Mouse (Mus musculus) v-Abl transformed pro-B cells (cell line): ENCODE results near the gene Cbx5.

Experiments used
- in situ Hi-C, 2 experiments: fragments of 400-800 bp; cut with MboI; formaldehyde crosslinking; loops; one replicate each; pipeline ENCODE4 v1.15.1; 2025; ENCODE audit not compliant: unreplicated experiment in 2 of 2

The Cbx5 gene

DNA sequence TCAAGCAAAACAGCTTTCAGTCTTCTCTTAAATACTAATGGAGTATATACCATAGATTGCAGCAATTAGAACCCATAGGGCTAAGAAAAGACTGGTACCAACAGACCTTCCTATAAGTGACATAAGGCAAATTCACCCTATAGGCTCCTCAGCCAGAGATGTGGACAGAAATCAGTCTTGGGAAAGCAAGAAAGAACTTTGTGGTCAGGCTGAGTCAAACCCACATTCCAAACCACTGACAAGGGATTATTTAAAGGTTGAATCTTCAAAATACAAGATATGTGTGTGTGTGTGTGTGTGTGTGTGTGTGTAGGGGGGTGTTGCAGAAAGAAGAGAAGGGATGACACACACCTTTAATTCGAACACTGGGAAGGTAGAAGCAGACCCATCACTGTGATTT lies 18.2 kb downstream of the Cbx5 start:
- in situ Hi-C loops = no loop called here

DNA sequence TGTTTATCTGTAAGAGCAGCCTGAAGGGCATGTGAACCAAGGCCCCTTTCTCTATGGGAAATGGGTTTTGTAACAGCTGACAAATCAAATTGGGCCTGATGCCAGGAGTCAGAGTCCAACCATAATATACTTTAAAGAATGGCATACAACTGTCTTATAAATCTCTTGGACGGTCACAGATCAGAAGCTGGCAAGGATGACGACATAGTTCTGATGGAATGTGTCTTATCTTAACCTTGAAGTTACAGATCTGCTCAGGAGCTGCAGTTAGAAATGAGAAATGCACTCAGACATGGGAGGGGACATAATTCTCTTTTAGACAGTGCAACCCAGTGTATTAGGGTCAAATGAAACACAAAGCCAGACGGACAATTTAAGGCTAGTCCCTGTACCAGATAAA lies 18.8 kb downstream of the Cbx5 start:
- in situ Hi-C loops = no loop called here

DNA sequence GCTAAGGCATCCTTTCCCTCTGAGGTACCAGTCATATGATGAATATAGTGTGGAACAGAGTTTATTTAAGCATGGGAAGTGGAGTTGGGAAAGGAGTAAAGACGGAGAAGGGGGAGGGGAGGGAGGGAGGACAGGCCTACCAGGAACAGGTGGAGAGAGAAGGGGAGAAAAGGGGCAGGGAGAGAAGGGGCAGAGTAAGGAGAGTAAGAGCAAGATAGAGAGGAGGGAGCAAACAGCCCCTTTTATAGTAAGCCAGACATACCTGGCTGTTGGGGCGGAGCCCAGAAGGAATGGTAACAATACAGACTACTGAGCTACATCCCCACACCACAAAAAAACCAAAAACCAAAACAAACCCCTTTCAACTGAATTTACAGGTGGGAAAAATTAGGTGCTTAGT lies 23.6 kb downstream of the Cbx5 start:
- in situ Hi-C loops = no loop called here

DNA sequence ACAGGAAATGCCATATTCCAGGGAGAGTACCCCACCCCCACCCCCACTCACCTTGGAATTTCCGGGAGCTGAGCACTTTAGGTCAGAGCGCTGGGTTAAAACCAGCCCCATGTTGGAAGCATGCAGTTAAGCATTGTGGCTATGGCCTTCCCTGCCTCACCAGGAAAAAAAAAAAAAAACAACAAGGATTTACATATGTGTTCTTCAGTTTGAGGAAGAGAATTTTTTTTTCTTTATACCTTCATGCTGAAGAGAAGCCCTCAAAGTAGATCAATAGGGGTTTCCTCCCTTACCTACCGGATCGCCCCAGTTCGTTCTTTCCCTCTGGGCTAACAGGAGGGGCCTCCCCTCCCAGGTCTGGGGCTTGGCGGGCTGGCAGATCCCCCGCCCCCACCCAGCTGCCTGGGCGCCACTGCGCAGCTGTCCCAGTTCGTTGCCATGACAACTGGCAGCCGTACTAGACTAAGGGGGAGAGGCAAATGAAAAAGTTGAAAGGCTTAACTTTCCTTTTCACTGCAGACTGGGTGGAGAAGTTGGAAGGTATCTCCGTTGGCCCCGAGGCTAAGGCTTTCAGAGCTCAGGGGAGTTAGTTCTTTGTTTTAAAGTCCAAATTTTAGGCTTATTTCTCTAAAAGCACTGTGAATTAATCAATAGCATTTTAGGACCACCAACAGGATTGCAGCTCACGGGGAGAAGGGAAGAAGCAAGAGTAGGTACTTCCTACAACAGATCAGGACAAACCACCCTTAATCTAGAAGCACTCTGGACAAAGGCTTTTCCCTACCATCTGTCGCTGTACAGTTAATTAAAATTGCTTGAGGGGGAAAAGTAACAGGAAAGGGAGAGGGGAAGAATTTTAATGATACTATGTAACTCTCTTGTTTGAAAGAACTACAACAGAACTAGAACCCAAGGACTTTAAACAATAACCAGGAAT lies 24.4 kb downstream of the Cbx5 start:
- in situ Hi-C loops = no loop called here

DNA sequence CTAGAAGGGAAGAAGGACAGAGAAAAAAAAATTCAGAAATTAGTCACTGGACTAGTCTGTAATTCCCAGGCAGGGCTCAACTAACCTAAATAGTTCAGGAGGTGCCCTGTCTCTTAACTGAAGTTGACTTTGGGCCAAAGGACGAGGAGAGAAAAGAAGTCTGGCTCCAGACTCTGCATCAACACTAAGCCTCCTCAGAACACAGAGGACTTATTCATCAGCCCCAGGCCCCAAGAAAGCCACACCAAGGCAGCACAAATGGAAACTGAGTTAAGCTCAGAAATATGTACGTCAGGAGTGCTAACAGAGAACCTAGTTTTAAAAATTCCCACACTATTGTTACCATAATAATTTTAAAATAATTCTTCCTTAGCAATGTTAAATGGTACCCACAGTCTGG lies 25.5 kb downstream of the Cbx5 start:
- in situ Hi-C loops = no loop called here

DNA sequence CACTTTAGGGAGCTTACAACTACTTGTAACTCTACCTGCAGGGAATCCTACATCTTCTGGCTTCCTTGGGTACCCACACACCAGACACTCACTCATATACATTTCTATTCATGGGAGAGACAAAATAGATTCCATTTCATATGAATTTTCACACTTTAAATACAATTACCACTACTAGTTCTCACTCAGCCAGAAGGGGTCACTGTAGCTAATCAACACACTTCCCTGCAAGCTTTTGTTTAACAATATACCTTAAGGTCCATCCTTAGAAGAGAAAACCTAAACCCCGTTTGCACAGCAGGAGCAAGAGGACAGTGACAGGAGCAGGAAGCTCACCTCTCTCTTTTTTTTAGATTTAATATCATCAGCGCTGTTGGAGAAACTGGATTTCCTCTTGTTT lies 34.5 kb downstream of the Cbx5 start:
- in situ Hi-C loops = no loop called here

DNA sequence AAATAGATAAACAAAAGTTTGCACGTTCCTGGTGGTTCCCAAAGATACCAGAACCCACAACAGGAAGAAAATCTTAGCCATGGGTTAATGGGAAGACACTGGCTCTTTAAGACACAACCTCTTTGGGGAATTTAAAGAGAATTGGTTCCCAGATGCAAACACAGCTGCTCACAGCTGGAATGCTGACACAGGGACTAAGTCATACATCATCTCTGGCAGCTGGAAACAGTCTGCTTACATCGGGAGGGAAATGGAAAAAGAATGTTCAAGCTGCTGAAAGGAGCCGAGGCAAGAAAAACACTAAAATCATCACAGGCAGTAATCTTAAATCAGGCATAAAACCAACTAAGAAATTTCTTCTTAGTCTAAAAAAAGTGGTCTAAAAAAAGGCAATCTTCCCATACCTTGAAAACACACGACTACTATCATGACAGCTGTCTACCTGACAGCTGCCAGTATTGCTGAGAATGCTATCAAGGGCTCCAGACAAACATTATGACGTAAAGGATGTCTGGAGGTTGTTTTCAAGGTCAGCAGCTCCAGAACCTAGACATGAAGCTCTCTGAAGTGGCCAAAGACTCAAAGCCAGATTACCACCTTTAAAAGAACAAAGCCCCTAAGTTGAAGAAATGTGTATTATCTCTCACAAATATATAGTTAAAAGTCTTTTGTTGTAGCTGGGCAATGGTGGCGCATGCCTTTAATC lies 37.4 kb downstream of the Cbx5 start:
- in situ Hi-C loops = loop anchor here in 1 of 2 experiments (5.0 kb wide), 1 partner anchor 75 kb away; no protein-coding TSS in a partner anchor

DNA sequence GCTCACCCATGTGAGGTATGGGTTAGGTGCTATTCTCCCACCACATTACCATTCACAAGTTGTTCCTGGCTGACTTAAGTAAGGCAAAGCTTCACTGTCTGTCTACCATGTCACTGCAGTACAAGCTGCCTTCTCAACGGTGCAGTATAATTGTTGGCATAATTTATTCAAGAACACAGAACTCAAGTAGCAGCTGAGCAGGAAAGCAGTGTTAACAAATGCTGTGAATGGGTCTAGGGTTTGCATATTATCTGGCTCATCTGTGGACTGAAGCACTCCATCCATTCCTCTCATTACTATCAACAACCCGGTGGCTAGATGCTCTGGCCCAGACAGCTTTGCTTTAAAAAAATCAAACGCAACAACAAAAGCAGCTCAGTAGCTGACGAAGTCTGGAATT lies 41.8 kb downstream of the Cbx5 start:
- in situ Hi-C loops = no loop called here

DNA sequence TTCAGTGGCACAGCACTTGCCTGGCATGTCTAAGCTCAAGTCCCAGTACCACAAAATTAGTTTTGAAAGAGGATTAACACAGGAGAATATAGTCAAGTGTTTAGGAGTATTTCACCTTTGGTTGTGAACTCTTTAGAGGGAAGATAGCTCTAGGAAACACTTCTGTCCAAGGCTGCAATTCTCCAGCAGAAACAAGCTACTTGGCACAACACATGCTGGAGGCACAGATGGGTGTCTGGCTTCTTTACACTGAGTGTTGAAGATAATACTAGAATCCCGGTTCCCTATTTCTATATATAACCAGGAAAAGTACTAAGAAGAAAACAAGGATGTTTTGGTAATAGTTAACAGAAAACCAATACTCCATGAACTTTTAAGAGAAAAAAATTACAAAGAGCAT lies 42.8 kb downstream of the Cbx5 start:
- in situ Hi-C loops = no loop called here

DNA sequence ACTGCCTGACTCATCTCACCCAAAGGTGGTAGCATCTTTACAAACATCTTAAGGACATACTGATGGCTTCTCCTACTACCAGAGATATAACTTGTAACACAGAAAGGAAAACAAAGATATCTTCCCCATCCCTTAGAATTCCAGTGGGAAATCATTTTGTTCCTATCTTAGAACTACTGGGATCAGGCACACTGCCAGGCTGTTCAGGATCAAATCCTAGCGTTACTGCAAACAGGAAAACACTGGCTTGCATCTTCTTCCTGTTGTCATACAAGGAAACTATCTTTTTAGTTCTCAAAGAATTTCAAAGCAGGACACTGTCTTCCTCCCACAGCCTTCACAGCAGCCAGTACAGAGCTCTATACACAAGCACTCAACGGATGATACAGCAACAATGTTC lies 46.0 kb downstream of the Cbx5 start:
- in situ Hi-C loops = no loop called here

DNA sequence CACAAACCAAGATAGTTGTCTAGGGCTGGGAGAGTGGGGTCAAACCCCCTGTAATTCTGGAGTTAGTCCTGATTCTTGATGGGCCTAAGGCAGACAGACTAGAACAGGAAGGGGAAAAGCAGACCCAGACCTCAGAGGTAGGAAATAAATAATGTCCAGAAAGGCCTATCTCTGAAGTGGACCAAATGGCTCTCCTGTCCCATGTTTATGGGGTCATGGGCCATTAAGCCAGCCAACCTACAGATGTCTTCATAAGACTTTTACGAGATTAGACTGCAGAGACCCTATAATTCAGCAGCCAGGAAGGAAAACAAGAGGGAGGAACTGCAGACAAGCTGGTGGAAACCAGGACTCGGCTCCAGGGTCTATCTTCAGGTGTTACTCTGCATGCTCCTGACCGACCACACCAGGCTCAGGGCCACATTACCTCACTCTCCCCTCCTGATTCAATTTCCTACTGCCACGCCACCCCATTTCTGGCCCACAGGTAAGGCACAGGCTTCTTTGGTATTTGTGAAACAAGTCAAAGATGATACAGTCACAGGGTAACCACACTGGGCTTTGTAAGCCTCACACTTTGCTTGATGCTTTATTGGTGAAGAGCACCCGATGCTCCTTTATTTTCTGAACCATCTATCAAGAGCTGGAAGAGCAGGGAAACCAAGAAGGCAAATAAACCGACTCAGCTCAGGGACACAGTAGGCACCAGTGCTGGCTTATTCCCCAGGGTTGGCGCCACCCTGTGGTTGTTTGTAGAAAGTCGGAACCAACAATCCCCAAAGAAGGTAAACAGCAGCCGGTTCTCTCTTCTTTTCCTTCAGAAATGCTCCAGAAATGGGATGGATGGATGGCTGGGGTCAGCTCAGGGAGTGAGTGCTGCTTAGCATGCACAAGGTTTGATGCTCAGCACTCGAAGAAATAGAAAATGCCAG lies 48.8 kb downstream of the Cbx5 start:
- in situ Hi-C loops = no loop called here

DNA sequence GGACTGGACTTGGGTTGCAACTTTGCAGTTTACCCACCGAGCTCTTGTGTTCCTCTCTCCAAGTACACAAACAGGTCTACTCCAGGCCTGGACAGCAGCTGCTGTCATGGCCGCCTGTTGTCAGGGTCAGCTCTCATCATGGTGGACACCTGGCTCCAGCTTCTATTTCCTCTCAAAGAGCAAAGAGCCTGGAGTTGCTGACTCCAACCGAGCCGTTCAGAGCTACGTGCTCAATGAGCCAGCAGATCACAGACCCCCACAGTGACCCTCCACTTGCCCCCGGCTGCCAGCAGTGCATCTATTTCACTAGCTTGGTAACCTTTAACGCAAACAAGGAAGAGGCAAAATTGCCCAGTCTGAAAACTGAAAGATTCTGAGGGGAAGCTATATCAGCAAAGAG lies 49.5 kb downstream of the Cbx5 start:
- in situ Hi-C loops = no loop called here

DNA sequence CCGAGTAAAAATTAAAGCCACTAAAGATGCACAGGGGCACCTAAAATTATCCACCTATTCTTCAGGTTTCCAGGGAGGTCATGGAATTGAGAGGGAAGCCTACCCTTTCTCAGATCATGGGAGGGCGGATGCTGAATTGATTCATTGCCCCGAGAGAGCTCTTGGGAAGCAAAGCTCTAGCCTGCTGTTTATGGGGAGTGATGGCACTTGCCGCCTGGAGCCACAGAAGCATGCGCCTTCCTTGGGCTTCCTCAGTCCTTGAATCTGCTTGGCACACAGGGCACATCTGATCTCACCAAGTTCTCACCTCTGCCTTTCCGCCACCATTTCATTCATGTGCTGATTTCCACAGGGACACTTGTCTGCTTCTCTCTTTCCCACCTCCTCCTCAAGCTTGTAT lies 51.8 kb downstream of the Cbx5 start:
- in situ Hi-C loops = loop anchor here (5.0 to 10.0 kb wide), 3 partner anchors 119 to 157 kb away; partner anchors contain the start of gene Zfp385a (in 1 of the 2)

DNA sequence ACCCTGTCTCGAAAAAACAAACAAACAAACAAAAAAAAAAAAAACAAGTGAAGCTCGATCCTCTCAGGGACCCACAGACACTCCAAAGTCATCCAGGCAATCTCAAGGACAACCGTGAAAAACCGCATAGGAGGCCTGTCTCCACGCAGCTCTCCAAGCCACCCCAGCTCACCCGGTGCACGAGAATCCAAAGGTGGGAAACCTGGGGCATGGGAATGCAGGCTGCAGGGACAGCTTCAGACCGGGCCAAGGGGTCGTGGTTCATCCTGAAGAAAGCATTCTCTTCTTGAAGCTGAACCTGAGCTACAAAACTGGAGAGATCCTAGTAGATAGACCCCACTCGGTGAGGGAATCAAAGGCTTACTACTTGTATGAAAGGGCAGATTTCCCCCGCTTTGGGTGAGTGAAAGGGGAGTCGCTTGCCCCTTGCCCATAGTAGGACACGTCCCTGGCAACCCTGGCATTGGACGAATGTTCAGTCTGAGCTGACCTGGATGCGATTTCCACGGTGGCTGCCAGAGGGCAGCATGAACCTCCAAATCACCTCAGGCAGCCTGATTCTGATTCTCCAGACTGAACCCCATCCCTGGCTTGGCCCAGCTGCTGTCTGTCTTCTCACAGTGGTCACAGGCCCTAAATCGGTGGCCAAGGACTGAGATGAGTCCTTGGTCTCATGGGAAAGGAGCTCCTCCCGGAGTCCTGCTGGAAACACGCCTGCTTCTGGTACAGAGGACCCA lies 54.0 kb downstream of the Cbx5 start:
- in situ Hi-C loops = loop anchor here (5.0 to 10.0 kb wide), 3 partner anchors 122 to 159 kb away; partner anchors contain the start of gene Zfp385a (in 1 of the 2)

DNA sequence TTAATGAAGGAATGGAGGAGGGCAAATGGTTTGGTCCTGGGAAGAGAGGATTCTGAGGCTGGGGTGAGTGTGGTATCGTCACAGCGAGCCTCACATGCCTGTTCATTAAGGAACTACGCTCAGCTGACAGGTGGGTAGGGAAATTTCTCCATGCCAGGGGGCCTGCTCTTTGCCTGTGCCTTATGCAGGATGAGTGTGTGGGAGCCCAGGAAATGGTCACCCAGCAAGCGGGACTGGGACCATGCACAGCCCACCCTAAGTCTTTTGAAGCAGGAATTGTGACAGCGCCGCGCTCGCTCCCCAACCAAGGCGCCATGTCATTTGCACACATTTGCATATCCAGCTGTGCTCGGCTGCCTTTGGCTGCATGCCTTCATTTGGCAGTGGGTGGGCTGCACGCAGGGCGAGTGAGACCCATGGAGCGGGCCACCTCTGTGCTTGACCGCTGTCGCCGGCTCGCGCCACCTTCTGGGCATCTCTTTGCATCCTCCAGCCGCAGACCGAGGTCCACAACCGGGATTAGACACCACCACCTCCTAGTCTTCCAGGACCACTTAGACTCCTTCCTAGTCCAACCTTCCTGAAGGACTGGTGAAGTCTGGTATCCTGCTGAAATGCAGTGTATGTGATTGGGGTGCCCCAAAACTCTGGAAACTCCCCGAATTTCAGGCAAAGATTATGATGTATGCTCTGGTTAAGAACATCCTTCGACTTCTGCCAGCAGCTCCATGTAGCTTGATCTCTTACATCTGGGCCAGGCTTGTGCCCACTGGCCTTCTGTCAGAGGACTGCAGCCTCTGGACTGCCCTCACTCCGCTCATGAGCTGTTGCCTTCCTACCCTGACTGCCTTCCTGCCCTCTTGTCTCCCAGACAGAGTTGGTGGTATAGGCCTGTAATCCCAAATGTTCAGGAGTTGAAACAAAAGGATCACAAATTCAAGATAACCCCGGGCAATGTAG lies 55.7 kb downstream of the Cbx5 start:
- in situ Hi-C loops = loop anchor here in 1 of 2 experiments (10.0 kb wide), 1 partner anchor 161 kb away; the partner anchor contains the start of gene Zfp385a

DNA sequence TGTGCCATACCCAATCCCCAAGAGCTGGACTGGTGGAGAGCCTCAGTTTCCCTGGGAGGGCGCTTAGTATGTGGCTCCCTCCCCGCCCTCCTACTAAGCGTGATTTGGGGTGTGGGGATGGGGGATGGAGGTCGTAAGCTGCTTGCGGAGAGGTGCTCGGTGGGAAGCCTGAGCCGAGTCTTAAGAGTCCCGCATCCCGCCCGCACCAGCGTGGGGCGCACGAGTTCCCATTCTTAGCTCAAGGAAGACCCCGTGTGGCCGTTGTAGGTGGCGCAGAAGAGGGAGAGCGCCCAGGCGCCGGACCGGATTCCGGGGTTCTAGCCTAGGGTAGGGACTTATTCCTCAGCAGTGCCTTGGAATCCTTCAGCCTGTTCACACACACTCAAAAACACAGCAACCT lies 56.5 kb downstream of the Cbx5 start:
- in situ Hi-C loops = loop anchor here in 1 of 2 experiments (10.0 kb wide), 1 partner anchor 162 kb away; the partner anchor contains the start of gene Zfp385a

DNA sequence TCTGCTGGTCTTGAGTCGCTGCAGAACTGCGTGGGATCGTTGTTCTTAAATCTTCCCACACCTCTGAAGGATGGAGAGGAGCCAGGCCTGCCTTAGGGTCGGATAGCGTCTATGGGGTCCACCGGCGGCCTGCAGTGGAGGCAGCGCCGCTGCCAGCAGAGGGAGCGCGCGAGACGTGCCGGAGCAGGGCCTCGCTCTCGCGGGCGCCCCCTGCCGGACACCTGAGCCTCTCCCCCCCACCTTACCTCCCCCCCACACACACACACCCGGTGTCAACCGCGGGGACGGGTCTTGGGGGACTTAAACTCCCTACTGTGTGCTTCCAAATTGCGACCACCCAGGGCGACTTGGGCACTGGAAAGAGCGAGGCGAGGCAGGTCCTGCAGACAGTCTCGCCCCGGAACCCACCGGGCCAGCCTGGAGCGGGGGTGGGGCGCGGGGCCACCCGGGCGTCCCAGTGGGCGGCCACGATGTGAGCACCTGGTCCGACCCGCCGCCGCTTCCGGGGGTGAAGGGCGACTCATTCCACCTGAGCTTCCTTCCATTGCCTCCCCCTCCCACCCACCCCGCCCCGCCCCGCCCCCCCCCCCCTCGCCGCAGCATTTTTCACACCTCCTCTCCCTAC lies 57.3 kb downstream of the Cbx5 start:
- in situ Hi-C loops = loop anchor here in 1 of 2 experiments (10.0 kb wide), 1 partner anchor 163 kb away; the partner anchor contains the start of gene Zfp385a

DNA sequence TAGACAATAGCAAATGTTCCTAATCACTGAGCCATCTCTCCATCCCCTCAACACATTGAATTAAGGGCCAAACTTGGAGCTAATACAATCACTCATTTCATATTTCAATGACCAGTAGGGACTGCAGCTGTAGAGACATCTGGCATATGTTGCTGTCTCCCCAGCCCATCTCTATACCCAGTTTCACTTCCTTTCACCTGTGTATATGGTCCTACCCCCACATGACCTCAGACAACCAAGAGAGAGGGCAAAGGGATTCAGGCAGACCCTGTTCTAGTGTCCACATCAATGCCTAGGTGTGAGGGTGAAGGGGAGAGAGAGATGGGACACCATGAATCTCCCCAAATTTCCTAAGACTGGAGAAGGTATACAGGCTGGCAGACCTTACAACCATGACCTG lies 59.2 kb downstream of the Cbx5 start:
- in situ Hi-C loops = loop anchor here in 1 of 2 experiments (10.0 kb wide), 1 partner anchor 164 kb away; the partner anchor contains the start of gene Zfp385a
